Mouse (Mus musculus): ENCODE measurements around the gene Lrr1.
"Not testable (repeated sequence)": the region's sequence is repeated elsewhere in the genome, so short reads cannot be mapped to it uniquely, and the experiment has no call there.

Gene Lrr1

DNA sequence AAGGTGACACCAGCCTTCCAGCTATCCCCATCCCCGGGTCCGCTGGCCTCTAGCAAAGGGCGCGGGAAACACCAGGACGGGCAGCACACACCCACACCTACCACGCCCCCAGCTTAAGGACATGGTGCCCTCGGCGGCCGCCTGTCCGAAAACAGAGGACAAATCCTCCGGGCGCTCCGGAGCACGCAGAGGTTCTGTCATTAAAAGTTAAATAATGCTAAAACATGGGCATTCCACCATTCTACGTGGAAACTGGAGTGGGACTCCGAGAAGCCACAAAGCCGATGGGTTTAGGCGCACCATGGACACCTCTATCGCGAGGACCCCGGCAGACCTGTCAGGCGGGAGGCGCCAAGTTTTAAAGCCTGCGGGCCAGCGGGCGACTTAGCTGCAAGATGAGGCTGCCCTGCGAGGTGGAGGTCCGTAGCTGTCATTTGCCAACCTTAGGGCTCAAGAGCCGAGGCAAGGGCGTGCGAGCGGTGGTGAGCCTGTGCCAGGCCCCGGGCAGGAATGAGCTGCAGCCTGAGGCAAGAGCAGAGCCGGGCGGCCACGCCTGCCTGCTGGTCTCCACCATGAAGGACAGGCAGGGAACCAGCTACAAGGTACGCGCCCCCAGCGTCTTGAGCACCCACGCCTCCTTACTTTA is at the start of gene Lrr1:
Gene Lrr1 (plus strand): TSS at position 354 of the 646 bp plus-strand sequence.
- peak; percentile 47 for DNase-seq (ENCODE audit: low spot score)

DNA sequence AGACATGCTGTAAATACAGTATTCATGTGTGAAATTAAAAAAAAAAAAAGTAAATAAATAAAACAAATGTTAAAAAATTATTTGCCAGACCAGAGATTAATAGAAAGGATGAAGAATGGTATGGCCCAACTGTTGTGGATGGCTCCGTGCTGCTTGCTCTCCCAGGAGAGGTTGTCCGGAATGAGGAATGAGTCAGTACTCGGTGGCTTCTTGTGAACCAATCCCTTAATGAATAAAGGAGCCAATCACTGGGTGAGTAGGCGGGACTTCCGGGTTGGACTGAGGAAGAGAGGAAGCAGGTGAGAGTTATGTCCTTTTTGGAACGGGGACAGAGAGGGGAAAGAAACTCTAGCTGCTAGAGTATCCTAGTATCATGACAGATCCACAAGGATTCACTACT is 48.7 kb upstream of the Lrr1 start:
- DNase-seq (ENCODE audit: low spot score), result no peak

DNA sequence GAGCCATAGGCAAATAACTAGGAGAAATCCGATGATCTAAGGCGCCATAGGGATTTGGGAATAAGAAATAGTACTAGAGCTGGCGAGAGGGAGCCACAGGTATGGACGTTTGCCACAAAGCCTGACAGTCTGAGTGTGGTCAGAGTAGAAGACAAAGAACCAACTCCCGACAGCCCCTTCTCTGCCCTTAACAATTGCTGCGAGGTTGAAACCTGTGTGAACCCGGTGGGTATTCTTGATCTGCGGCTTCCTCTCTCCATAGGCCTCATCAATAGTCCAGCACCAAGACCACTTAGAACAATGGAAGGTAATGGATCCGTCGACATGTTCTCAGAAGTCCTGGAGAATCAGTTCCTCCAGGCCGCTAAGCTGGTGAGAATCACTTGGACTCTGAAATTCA is 45.8 kb upstream of the Lrr1 start:
- no peak for DNase-seq (ENCODE audit: low spot score)

DNA sequence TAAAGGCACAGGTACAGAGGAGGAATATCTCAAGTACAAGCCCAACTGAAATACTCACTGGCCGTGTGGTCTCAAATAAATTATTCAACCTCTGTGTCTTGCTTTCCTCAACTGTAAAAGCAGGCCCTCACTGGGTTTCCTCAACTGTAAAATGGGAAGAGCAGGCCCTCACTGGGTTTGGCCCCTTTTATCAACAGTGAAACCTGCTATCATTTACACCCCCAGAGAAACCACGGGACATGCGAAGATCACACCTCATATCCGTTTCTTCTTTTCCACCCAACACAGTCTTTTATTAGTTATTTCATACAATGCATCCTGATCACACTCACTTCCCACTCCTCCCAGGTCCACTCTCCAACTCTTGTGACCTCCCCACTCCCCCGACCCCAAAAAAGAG is 43.5 kb upstream of the Lrr1 start:
- no peak for DNase-seq (ENCODE audit: low spot score)

DNA sequence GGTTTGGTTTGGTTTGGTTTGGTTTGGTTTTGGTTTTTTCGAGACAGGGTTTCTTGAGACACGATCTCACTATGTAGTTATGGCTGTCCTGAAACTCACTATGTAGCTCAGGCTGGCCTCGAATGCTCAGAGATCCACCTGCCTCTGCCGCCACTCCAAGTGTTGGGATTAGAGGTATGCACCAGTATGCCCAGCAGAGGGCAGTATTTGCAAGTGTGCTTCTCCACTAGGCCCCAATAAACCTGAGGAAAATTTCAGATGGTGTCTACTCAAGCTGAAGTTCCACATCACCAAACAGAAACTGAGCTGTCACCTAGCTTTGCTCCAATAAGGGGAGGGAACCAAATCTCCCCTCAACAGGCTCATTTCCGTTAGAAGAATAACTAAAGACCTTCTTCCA is 41.4 kb upstream of the Lrr1 start:
- no peak for DNase-seq (ENCODE audit: low spot score)

DNA sequence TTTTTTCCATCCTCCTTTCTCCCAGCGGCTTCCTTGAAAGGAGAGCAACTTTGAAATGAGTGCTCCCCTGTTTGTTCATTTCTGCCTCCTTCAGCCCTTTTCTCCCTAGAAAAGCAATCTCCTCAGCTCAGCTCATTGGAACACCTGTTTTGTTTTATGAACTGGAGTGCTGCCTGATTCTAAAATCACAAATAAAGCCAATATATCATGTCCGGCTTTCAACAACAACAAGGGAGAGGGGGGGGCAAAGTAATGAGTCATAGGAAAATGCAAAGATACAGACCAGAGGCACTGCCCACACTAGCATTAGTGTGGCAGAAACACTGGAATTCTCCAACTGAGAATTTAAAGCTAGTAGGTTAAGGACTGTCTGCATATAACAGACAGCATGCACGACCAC is 41.0 kb upstream of the Lrr1 start:
- DNase-seq (ENCODE audit: low spot score), result no peak

DNA sequence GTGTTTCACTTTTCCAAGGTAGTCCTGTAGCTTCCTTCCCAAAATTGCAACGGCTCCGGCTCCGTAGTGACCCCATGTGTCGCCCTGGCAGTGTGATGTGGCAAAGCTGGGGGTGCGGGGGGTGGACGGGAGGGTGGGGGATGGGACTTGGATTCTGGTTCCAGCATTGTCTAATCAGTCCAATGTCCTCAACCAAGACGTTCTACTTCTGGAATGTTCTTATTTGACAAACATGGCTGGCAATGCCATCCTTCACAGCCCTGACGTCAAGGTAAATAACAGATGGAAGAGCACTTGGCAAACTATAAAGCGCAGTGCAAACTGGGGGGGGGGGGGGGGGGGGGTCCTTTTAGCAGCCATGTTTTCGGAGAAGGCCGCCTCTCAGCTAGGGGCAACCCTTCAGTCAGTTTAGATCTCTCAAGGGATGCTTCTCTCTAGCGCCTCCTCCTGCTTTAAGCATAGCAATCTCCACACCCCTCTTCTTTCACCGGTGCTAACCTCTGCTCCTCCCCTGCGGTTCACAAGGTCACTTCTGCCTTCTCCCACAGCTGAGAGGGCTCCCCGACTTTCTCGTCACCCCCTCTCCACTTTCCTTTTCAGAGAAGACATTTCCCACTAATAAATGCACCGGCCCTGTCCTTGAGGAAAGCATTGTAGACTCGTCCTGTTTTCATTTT is 38.8 kb upstream of the Lrr1 start:
- no peak for DNase-seq (ENCODE audit: low spot score)

DNA sequence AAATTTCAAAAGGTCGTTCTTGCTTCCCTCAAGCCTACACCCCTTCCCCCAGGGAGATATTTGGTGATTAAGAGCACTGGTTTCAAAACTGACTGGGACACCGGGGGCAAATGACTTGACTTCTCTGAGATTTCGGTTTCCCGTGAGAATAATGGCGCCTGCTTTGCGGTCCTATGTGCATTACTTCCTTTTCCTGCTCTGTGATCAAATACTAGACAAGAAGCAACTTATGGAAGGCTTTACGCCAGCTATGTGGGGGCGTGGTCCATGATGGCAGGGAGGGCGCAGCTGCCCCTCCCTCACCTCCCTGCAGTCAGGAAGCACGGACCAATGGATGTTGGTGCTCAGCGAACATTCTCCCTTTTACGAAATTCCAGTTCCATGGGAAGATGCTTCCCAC is 38.1 kb upstream of the Lrr1 start:
- no peak for DNase-seq (ENCODE audit: low spot score)

DNA sequence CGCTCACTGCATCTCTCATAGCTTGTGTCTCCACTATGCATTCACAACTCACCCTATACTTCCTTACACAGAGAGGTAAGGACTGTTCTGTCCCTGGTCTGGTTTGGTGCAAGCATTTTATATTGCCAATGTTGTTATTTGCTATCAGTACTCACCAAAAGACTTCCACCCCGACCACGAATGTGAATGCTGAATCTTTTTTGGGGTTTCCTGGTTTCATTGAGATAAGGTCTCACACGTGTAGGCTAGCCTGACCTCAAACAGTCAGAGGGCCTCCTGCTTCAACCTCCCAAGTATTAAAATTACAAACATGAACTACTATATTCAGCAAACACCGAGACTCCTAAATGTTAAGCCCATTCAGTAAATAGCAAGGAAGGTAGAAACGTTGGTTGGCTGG is 37.3 kb upstream of the Lrr1 start:
- DNase-seq (ENCODE audit: low spot score), result no peak

DNA sequence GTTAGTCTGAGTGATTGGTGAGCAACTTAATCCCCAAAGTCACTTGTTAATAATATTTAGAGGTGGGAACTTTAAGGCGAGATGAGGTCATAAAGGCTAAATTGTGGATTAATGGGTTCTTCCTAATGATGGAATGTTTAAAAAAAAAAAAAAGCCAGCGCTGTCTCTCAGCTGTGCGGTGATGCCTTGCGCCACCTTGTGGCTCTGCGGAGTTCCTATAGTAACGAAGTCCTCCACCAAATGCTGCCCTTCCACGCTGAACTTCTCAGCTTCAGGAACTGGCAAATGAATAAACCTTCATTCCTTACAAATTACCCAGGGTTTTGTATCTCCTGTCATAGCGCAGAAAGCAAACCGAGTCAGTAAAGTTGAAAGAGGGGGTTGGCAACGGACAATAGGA is 36.6 kb upstream of the Lrr1 start:
- DNase-seq (ENCODE audit: low spot score), result no peak

DNA sequence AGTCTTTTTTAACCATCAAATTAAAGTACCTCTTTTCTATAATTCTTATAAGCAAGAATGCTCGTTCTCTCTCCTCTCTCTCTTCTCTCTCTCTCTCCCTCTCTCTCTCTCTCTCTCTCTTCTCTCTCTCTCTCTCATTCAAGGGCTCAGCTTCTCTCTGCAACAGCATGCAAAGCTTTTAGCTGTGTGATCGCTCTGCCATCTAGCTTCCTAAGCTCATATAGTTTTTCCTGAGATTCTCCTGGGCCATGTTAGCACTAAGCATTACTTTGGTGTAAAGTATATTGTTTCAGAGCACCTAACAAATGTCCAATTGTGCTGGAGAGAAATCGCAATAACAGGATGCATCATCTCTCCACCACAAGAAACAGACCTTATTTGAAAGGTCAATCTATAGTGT is 29.4 kb upstream of the Lrr1 start:
- DNase-seq (ENCODE audit: low spot score), result no peak

DNA sequence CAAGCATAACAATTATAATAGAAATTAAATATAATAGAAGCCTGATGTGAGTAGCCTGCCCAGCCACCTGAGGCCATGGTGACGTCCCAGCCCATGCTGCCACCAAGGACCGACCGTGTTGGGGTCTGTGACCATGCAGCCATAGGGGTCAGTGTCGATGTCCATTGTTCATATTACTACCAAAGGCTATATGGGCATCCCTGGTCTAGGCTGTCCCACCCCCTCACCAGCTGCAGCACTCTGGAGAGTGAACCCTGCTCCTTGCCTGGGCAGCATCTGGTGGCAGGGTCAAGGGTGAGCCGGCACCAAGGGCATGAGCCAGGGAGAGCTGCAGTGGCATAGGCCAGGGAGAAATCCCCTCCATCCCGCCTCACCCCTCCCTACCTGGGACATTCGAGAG is 28.8 kb upstream of the Lrr1 start:
- no peak for DNase-seq (ENCODE audit: low spot score)

DNA sequence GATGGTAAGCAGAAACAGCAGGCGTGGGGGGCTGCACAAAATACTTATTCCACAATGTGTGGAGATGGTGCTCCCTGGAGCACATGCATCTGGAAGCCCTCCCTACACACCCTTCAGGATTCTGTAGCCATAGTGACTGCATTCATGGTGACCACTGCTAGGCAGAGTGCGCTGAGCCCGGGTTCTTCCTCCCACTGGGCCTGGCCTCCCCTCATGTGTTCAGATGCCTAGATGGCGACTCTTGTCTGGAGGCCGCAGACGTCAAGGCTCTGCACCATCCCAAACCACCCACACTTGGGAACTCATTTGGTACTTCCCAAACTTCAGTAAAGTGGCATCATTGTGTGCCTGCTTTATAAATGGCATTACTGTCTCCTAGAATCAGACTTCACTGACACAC is 25.2 kb upstream of the Lrr1 start:
- no peak for DNase-seq (ENCODE audit: low spot score)

DNA sequence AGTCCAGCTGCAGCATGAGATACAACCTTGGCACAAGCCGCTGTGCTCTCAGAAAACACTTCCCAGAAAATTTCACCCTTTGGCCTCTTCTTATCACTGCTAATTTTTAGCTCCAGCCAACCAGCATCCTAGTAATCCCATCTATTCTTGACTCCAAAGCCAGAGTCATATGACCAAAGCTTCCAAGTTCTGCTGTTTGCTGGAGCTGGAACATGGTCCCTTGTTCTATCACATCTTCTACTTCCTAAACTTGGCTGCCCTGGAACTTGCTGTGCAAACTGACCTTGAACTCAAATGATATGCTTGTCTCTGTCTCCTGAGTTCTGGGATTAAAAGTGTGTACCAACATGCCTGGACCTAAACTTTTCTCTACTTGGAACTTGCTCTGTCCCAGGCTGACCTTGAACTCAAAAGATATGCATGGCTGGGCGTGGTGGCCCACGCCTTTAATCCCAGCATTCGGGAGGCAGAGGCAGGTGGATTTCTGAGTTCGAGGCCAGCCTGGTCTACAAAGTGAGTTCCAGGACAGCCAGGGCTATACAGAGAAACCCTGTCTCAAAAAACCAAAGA is 21.4 kb upstream of the Lrr1 start:
- DNase-seq (ENCODE audit: low spot score), result no peak

DNA sequence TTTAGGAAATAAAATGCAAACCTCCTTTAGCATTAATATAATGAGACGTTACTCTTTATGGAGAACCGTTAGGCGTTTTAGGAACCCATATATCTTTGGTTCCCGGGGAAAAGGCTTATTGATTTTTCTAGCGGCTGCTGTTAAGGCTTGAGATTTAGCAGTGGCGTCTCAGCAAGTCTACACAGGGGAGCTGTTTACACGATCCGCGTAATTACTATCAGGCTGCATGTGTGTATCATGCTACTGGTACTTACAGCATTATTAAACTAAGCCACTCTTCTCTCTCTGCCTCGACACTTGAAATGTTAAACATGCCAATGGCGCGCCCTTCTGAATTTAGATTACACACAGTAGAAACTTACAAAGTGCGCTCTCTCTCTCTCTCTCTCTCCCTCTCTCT is 18.6 kb upstream of the Lrr1 start:
- DNase-seq (ENCODE audit: low spot score), result no peak

DNA sequence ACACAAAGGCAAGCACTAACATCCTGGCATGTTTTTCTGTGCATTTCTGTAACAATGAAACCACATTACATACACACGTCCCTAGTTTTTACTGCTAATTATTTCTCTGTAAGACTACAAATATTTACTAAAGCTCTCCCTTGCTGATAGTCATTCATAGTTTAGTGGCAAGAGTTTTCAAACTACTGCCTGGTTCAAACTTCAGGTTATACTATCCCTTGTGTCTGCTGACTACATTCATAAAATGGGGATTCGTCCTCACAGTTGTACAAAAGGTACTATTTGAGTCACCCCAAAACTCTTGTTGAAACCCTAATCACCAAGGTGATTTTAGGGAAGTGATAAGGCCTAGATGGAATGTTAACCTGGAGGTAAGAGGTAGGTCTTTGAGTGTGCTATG is 12.7 kb upstream of the Lrr1 start:
- DNase-seq (ENCODE audit: low spot score), result no peak

DNA sequence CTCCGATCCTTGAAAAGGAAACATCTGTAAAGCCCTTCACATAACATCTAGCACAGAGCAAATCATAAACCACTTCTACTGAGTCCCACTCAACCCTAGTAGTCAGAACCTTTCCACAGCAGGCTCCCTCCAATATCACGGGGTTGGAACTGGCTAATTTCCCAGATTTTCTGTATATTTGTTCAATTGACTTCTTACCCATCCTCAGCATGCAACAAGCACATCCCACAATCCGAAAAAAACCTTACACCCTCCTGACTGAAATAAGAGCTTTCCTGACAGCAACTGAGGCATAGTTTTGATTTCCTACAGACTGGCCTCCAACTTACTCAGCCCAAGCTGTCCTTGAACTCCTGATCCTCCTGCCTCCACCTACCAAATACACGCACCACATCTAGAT is 12.2 kb upstream of the Lrr1 start:
- no peak for DNase-seq (ENCODE audit: low spot score)

DNA sequence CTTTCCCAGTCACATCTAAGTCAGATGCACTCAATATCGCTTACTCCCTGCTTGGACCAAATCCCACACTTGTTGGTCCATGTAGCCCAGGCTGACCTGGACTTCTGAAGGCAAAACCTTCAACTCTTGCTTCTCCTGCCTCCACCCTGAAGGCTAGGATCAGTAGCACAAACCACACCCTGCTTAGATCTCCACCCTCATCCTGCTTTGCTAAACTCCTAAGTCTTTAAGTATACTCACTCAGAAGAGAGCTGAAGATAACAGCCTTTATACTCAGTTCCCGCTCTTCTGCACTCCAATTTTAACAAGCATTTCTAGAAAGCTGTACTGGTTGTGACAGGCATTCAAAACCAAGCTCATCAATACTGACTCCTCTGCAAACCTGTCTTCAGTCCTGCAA is 11.5 kb upstream of the Lrr1 start:
- DNase-seq (ENCODE audit: low spot score), result no peak

DNA sequence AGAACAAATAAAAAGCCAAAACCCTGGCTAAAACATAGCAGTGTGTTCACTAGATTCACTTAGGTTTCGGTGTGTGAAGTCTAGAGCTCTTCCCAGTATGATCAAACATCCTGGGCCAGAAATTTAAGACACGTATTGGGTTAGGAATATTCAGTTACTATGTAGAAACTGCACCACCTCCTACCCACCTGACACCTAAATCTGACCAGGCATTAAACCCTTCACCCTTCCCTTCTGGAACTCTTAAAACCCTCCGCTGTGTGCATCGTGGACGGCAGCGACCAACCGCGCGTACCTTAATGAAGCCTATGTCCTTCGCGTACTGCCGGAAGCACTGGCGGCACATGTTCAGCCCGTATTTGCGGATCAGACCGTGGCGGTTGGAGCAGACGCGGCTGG is 10.2 kb upstream of the Lrr1 start:
- DNase-seq (ENCODE audit: low spot score), result no peak

DNA sequence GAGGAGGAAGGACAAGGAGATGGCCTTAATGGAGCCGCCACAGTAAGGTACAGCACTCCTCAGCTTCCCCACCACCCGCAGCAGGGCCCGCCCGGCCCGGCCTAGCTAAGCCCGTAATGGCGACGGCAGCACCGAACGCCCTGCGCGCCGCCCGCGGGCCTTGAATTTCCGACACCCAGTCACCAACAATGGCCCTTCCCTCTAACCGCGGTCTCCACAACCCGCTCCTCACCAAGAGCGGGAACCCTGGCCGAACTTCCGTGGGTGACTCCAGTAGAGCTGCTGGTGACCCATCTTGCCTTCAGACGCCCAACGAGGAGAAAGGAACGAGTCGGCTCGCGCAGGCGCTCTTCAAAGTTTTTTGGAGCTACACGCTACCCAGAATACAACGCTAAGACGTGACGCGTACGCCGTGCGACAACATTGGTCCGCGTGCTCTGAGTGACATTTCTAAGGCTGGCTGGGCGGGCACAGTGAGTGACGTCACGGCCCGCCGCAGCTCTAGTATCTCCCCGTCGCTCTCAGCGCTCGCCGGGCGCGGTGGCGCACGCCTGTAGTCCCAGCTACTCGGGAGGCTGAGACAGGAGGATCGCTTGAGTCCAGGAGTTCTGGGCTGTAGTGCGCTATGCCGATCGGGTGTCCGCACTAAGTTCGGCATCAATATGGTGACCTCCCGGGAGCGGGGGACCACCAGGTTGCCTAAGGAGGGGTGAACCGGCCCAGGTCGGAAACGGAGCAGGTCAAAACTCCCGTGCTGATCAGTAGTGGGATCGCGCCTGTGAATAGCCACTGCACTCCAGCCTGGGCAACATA is 9.6 kb upstream of the Lrr1 start, which contains the start of gene Rps29:
Gene Rps29 (minus strand): TSS at position 422 of the 813 bp plus-strand sequence.
- DNase-seq (ENCODE audit: low spot score), result peak; percentile 84

DNA sequence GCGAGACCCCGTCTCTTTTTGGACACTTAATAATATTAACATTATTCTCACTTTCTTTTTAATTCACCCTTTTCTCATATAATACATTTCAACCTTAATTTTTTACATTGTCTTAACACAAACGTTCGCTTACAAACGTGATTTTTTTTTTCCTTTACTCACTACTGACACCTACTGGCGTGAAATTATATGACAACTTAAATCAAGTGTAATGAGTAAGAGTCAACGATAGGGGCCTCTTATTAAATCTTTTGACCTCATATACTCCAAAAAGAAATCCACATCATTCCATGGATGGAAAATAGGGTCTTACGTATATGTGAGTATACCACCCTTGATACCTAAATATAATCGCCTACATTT is 9.1 kb upstream of the Lrr1 start:
- no peak for DNase-seq (ENCODE audit: low spot score)

DNA sequence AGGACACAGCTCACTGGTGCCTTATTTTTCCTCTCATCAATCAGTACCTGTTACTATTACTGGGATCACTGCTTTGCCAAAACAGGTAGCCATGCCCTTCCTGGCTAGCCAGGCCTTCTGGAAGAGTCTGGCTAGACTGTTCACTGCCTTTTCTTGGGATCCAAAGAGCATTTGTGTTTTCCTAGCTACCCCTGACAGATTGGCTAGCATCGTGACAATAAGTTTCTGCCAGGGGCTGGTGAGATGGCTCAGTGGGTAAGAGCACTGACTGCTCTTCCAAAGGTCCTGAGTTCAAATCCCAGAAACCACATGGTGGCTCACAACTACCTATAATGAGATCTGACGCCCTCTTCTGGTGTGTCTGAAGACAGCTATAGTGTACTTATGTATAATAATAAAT is 7.9 kb upstream of the Lrr1 start:
- not testable (repeated sequence) for DNase-seq (ENCODE audit: low spot score)

DNA sequence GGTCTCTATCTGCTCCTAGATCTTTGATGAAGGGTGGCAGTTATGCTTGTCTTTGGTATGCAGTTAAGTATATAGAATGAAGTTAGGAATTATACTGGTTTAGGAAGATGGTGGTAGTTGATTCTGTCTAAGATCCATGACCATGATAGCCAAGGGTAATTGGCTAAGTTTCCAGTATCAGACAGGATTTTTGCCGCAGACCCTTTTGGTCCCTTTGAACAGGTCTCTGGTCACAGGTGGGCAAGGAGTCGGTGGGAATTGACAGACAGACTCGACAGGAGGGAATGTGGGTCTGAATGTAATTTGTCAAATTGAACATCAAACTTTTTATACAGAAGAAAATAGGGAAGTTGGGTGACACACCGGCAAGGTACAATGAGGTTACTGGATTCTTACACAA is 5.0 kb upstream of the Lrr1 start:
- not testable (repeated sequence) for DNase-seq (ENCODE audit: low spot score)

All from urinary bladder, postnatal 10 days (tissue).